Mouse (Mus musculus): ENCODE results near the gene Gm20518.
A peak's percentile ranks its signal among the peaks of the same experiment; 100 is the strongest.

DNA sequence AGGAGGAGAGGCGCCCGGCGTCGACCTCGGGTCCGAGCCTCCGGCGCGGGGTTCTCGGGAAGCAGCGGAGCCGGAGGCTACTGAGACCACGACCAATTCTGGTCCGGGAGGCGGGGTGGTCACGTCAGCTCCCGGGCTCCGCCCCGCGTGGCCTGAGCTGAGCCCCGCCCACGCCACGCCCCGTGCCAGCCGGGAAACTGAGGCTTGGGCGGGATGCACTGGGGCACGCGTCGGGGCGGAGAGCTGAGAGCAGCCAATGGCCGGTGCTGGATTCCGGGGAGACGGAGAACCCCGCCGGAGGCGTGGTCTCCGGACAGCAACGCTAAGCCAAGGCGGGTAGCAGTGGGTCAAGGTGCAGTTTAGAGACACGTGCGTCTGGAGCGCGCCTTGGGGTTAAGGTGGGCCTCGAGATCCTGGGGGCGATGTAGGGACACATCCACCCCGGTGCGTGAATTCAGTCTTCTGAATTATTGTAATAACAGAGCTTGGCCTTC lies 36.7 kb upstream of the Gm20518 start, which contains the start of gene Slc25a1:
- TF ChIP-seq CTCF (IDR thresholded peaks at IDR 0.05; ENCODE audit: borderline replicate concordance, extremely low read depth, insufficient read depth, insufficient read length) (no peak), POLR2A (IDR thresholded peaks at IDR 0.05; ENCODE audit: borderline replicate concordance, extremely low read depth, insufficient read depth, insufficient read length, poor library complexity, severe bottlenecking) (peak; percentile 19; the same call in 1 of the 2 replicates)
